Comparison of ENCODE assay signal across 20 mouse cellular contexts in the genomic region with DNA sequence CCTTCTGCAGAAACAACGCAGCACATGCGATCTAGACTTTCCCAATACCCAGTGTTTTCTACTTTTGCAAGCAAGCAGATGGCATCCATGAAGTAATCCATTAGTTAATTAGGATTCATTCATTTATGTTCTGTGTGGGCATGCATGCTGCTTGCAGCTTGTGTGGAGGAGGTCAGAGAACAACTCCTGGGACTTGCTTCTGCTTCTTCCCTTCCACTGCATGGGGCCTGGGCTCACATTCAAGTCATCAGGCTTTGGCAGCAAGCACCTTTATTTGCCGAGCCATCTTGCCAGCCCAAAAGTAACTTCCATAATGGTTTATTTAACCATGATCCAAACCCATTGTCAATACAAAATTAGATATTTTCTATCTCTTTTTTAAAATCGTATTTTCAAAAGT.
DNase-seq lines count a peak whose midpoint lies in the region; ATAC-seq and TF ChIP-seq lines count a peak whose summit lies in the region.
"Had no signal": no experiment of that assay in that cellular context is flagged by ENCODE, and none has a peak within 500 bp of the region (broad histone marks: within the 10 kb centered on the region; RNA-seq: fewer than 3 reads in every experiment).

No protein-coding gene starts in this region.

- ATAC-seq in kidney, embryonic 15.5 days (replicated peaks; ENCODE audit: low FRiP score), result no peak
- ATAC-seq: activated CD4-positive, CD25-positive, alpha-beta regulatory T cell, adult 4 months; forebrain, embryonic 15.5 days; Patski had no signal

- peaks cover 25% of the 10 kb centered on the region for H3K4me1 ChIP-seq in kidney, embryonic 15.5 days
- H3K4me1 ChIP-seq: forebrain, embryonic 15.5 days; heart, embryonic 15.5 days had no signal

- 82% methylated on average over 4 of the region's 4 CpGs for WGBS in kidney, embryonic 15.5 days

- no peak for TF ChIP-seq CTCF in layer of hippocampus, adult 2 months (conservative IDR thresholded peaks at IDR 0.05)

- no peaks in the 10 kb centered on the region for H3K36me3 ChIP-seq in kidney, embryonic 15.5 days
- H3K36me3 ChIP-seq: embryonic facial prominence, embryonic 12.5 days; forebrain, embryonic 15.5 days; heart, embryonic 15.5 days; hindbrain, embryonic 10.5 days had no signal

- H3K27me3 ChIP-seq in kidney, embryonic 15.5 days, result peaks cover 28% of the 10 kb centered on the region
- H3K27me3 ChIP-seq: Patski had no signal

- H3K9me3 ChIP-seq in kidney, embryonic 15.5 days (replicated peaks), result no peaks in the 10 kb centered on the region
- H3K9me3 ChIP-seq: embryonic facial prominence, embryonic 12.5 days; forebrain, embryonic 15.5 days; heart, embryonic 15.5 days; hindbrain, embryonic 10.5 days had no signal

- no peak overlapping the region for H3K27ac ChIP-seq in layer of hippocampus, adult 2 months
- no peak overlapping the region for H3K27ac ChIP-seq in kidney, embryonic 15.5 days
- H3K27ac ChIP-seq: embryonic facial prominence, embryonic 12.5 days; forebrain, embryonic 15.5 days; heart, embryonic 15.5 days; hindbrain, embryonic 10.5 days; hindbrain, embryonic 14.5 days had no signal

- DNase-seq in layer of hippocampus, adult 11-12 months (ENCODE audit: low spot score), result peak; percentile 62
- no peak for DNase-seq in layer of hippocampus, postnatal 25 days (ENCODE audit: extremely low spot score in 1 of 2, low spot score in 1 of 2)
- peak; percentile 62 to 84 for DNase-seq in layer of hippocampus, adult 2 months (ENCODE audit: low spot score in 2 of 2)
- DNase-seq in layer of hippocampus, postnatal 10 days (ENCODE audit: low spot score in 2 of 2), result peak; percentile 39 to 57
- DNase-seq in urinary bladder, postnatal 10 days (ENCODE audit: low spot score), result no peak
- no peak for DNase-seq in right cerebral cortex, postnatal 36 days (ENCODE audit: low spot score in 2 of 2)
- DNase-seq: adrenal gland, postnatal 14 days; cerebellum, adult 8-10 months; cerebellum, postnatal 14 days; gastrocnemius, postnatal 25 days; heart, adult 18-20 months had no signal

- no peak overlapping the region for H3K4me3 ChIP-seq in layer of hippocampus, adult 2 months
- H3K4me3 ChIP-seq in kidney, embryonic 15.5 days (replicated peaks), result no peak overlapping the region
- H3K4me3 ChIP-seq: embryonic facial prominence, embryonic 12.5 days; forebrain, embryonic 15.5 days; heart, embryonic 15.5 days; hindbrain, embryonic 10.5 days had no signal

- H3K9ac ChIP-seq in kidney, embryonic 15.5 days, result no peak overlapping the region
- H3K9ac ChIP-seq: embryonic facial prominence, embryonic 12.5 days; forebrain, embryonic 15.5 days; heart, embryonic 15.5 days; hindbrain, embryonic 14.5 days had no signal

- no peak overlapping the region for H3K4me2 ChIP-seq in kidney, embryonic 15.5 days
- H3K4me2 ChIP-seq: embryonic facial prominence, embryonic 12.5 days; forebrain, embryonic 15.5 days; heart, embryonic 11.5 days; heart, embryonic 15.5 days; hindbrain, embryonic 14.5 days had no signal

Comparison
In these comparisons a context has a peak if more than half of its experiments do, and no peak if none do; other contexts are left out.
1. DNase-seq: peak in layer of hippocampus, adult 11-12 months (single experiment), layer of hippocampus, adult 2 months (2 of 2) and layer of hippocampus, postnatal 10 days (2 of 2); none in layer of hippocampus, postnatal 25 days (0 of 2), urinary bladder, postnatal 10 days (single experiment) and right cerebral cortex, postnatal 36 days (0 of 2).